Mouse (Mus musculus) brain, embryonic 14.5 days (tissue): ENCODE results near the gene Gsc2.

Source experiments
- CTCF ChIP-seq: fragments of 200-500 bp; IDR thresholded peaks from 2 replicates; pipeline ENCODE4 v1.5.1; 2012; ENCODE audit warnings: inconsistent platforms, mild to moderate bottlenecking, moderate library complexity, borderline replicate concordance; ENCODE audit not compliant: insufficient read depth, insufficient read length; ENCODE audit errors: extremely low read depth
- POLR2A ChIP-seq: fragments of 200-500 bp; IDR thresholded peaks from 2 replicates; pipeline ENCODE4 v1.6.1; 2012; ENCODE audit warnings: mild to moderate bottlenecking, inconsistent platforms, borderline replicate concordance; ENCODE audit not compliant: poor library complexity, insufficient read depth, insufficient read length, severe bottlenecking; ENCODE audit errors: extremely low read depth

GRCm38 (mm10) chr16:17922163-17922538 lies 7.3 kb upstream of the Gsc2 start:
- TF ChIP-seq CTCF (no peak), POLR2A (no peak)
